Mouse (Mus musculus): ENCODE data around the gene Coq8b. TPM values are rescaled to one million over a fixed set of nuclear protein-coding genes. Genes with fewer than 3 reads are reported as not detected.

Gene Coq8b
- polyA plus RNA-seq, 1 experiment from 2014 or later: 19.7 TPM

GRCm38 (mm10) chr7:27266515-27267128, 33.8 kb downstream of the Coq8b start:
- Histone ChIP-seq H3K4me1 (ENCODE audit: control insufficient read depth, insufficient read depth, low read length) (no peaks in the 10 kb centered on the region), H3K36me3 (ENCODE audit: control insufficient read depth, insufficient read depth, low read length) (peaks cover 60% of the 10 kb centered on the region), H3K4me3 (ENCODE audit: low read depth, low read length) (no peak overlapping the region), H3K4me2 (replicated peaks; ENCODE audit: low read depth, low read length) (no peak overlapping the region), H3K9ac (replicated peaks; ENCODE audit: low read depth, low read length) (no peak overlapping the region), H3K27ac (ENCODE audit: low read length) (no peak overlapping the region), H3K27me3 (ENCODE audit: control insufficient read depth, insufficient read depth, low read length) (no peaks in the 10 kb centered on the region), H3K9me3 (ENCODE audit: control insufficient read depth, low read depth, low read length) (no peaks in the 10 kb centered on the region)
- 72% methylated on average over 20 of the region's 20 CpGs for WGBS
- no peak for ATAC-seq (ENCODE audit: insufficient number of reproducible peaks, insufficient read depth, low FRiP score, low read depth)

DNA sequence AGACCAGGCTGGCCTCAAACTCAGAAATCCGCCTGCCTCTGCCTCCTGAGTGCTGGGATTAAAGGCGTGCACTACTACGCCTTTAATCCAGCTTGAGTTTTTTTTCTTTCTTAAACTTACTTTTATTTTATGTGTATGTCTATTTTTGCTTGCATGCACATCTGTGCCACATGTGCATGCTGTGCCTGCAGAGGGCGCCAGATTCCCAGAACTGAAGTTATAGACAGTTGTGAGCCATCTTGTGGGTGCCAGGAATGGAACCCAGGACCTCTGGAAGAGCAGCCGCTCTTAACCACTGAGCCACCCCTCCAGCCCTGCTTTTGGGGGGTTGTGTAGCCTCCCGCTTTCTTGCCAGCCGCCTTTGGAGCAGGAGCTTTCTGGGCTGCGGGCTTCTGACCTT, 38.6 kb downstream of the Coq8b start:
- WGBS: 84% methylated on average over 8 of the region's 8 CpGs
- H3K36me3 ChIP-seq (ENCODE audit: control insufficient read depth, insufficient read depth, low read length): peaks cover 63% of the 10 kb centered on the region
- no peak overlapping the region for H3K4me2 ChIP-seq (replicated peaks; ENCODE audit: low read depth, low read length)
- no peak overlapping the region for H3K27ac ChIP-seq (ENCODE audit: low read length)
- no peaks in the 10 kb centered on the region for H3K4me1 ChIP-seq (ENCODE audit: control insufficient read depth, insufficient read depth, low read length)
- H3K9me3 ChIP-seq (ENCODE audit: control insufficient read depth, low read depth, low read length): no peaks in the 10 kb centered on the region
- H3K4me3 ChIP-seq (ENCODE audit: low read depth, low read length): no peak overlapping the region
- no peak for ATAC-seq (ENCODE audit: insufficient number of reproducible peaks, insufficient read depth, low FRiP score, low read depth)
- no peak overlapping the region for H3K9ac ChIP-seq (replicated peaks; ENCODE audit: low read depth, low read length)
- H3K27me3 ChIP-seq (ENCODE audit: control insufficient read depth, insufficient read depth, low read length): no peaks in the 10 kb centered on the region

- ATAC-seq (ENCODE audit: insufficient number of reproducible peaks, insufficient read depth, low FRiP score, low read depth): no peak
- H3K4me3 ChIP-seq (ENCODE audit: low read depth, low read length): no peak overlapping the region
- H3K4me2 ChIP-seq (replicated peaks; ENCODE audit: low read depth, low read length): no peak overlapping the region
- no peak overlapping the region for H3K9ac ChIP-seq (replicated peaks; ENCODE audit: low read depth, low read length)
- peaks cover 64% of the 10 kb centered on the region for H3K36me3 ChIP-seq (ENCODE audit: control insufficient read depth, insufficient read depth, low read length)
- H3K9me3 ChIP-seq (ENCODE audit: control insufficient read depth, low read depth, low read length): no peaks in the 10 kb centered on the region
- 59% methylated on average over 32 of the region's 32 CpGs for WGBS
- H3K27ac ChIP-seq (ENCODE audit: low read length): no peak overlapping the region
- no peaks in the 10 kb centered on the region for H3K27me3 ChIP-seq (ENCODE audit: control insufficient read depth, insufficient read depth, low read length)
- no peaks in the 10 kb centered on the region for H3K4me1 ChIP-seq (ENCODE audit: control insufficient read depth, insufficient read depth, low read length)
These were observed 41.0 kb downstream of the Coq8b start for GRCm38 (mm10) chr7:27273739-27274351.

- Histone ChIP-seq H3K27me3 (ENCODE audit: control insufficient read depth, insufficient read depth, low read length) (no peaks in the 10 kb centered on the region), H3K4me3 (ENCODE audit: low read depth, low read length) (no peak overlapping the region), H3K9ac (replicated peaks; ENCODE audit: low read depth, low read length) (no peak overlapping the region), H3K27ac (ENCODE audit: low read length) (no peak overlapping the region), H3K36me3 (ENCODE audit: control insufficient read depth, insufficient read depth, low read length) (peaks cover 66% of the 10 kb centered on the region), H3K4me1 (ENCODE audit: control insufficient read depth, insufficient read depth, low read length) (no peaks in the 10 kb centered on the region), H3K4me2 (replicated peaks; ENCODE audit: low read depth, low read length) (no peak overlapping the region), H3K9me3 (ENCODE audit: control insufficient read depth, low read depth, low read length) (no peaks in the 10 kb centered on the region)
- WGBS: 88% methylated on average over 4 of the region's 4 CpGs
- ATAC-seq (ENCODE audit: insufficient number of reproducible peaks, insufficient read depth, low FRiP score, low read depth): no peak
These were observed 42.1 kb downstream of the Coq8b start for GRCm38 (mm10) chr7:27274916-27275315.

GRCm38 (mm10) chr7:27276021-27276420, 43.2 kb downstream of the Coq8b start:
- Histone ChIP-seq H3K27me3 (ENCODE audit: control insufficient read depth, insufficient read depth, low read length) (no peaks in the 10 kb centered on the region), H3K4me2 (replicated peaks; ENCODE audit: low read depth, low read length) (no peak overlapping the region), H3K27ac (ENCODE audit: low read length) (no peak overlapping the region), H3K9me3 (ENCODE audit: control insufficient read depth, low read depth, low read length) (no peaks in the 10 kb centered on the region), H3K9ac (replicated peaks; ENCODE audit: low read depth, low read length) (no peak overlapping the region), H3K4me3 (ENCODE audit: low read depth, low read length) (no peak overlapping the region), H3K4me1 (ENCODE audit: control insufficient read depth, insufficient read depth, low read length) (no peaks in the 10 kb centered on the region), H3K36me3 (ENCODE audit: control insufficient read depth, insufficient read depth, low read length) (peaks cover 66% of the 10 kb centered on the region)
- WGBS: 57% methylated on average over 7 of the region's 7 CpGs
- no peak for ATAC-seq (ENCODE audit: insufficient number of reproducible peaks, insufficient read depth, low FRiP score, low read depth)

GRCm38 (mm10) chr7:27277191-27277590, 44.4 kb downstream of the Coq8b start:
- no peak overlapping the region for H3K27ac ChIP-seq (ENCODE audit: low read length)
- H3K36me3 ChIP-seq (ENCODE audit: control insufficient read depth, insufficient read depth, low read length): peaks cover 59% of the 10 kb centered on the region
- no peak overlapping the region for H3K4me2 ChIP-seq (replicated peaks; ENCODE audit: low read depth, low read length)
- no peak for ATAC-seq (ENCODE audit: insufficient number of reproducible peaks, insufficient read depth, low FRiP score, low read depth)
- WGBS: 90% methylated on average over 3 of the region's 3 CpGs
- H3K4me3 ChIP-seq (ENCODE audit: low read depth, low read length): no peak overlapping the region
- no peaks in the 10 kb centered on the region for H3K9me3 ChIP-seq (ENCODE audit: control insufficient read depth, low read depth, low read length)
- H3K27me3 ChIP-seq (ENCODE audit: control insufficient read depth, insufficient read depth, low read length): no peaks in the 10 kb centered on the region
- no peaks in the 10 kb centered on the region for H3K4me1 ChIP-seq (ENCODE audit: control insufficient read depth, insufficient read depth, low read length)
- no peak overlapping the region for H3K9ac ChIP-seq (replicated peaks; ENCODE audit: low read depth, low read length)

GRCm38 (mm10) chr7:27281717-27282116, 48.9 kb downstream of the Coq8b start:
- H3K36me3 ChIP-seq (ENCODE audit: control insufficient read depth, insufficient read depth, low read length): peaks cover 36% of the 10 kb centered on the region
- H3K27ac ChIP-seq (ENCODE audit: low read length): no peak overlapping the region
- no peak overlapping the region for H3K9ac ChIP-seq (replicated peaks; ENCODE audit: low read depth, low read length)
- no peaks in the 10 kb centered on the region for H3K4me1 ChIP-seq (ENCODE audit: control insufficient read depth, insufficient read depth, low read length)
- no peak overlapping the region for H3K4me3 ChIP-seq (ENCODE audit: low read depth, low read length)
- H3K9me3 ChIP-seq (ENCODE audit: control insufficient read depth, low read depth, low read length): no peaks in the 10 kb centered on the region
- WGBS: 61% methylated on average over 13 of the region's 13 CpGs
- H3K27me3 ChIP-seq (ENCODE audit: control insufficient read depth, insufficient read depth, low read length): no peaks in the 10 kb centered on the region
- no peak for ATAC-seq (ENCODE audit: insufficient number of reproducible peaks, insufficient read depth, low FRiP score, low read depth)
- H3K4me2 ChIP-seq (replicated peaks; ENCODE audit: low read depth, low read length): no peak overlapping the region

GRCm38 (mm10) chr7:27282225-27282624, 49.4 kb downstream of the Coq8b start:
- no peaks in the 10 kb centered on the region for H3K4me1 ChIP-seq (ENCODE audit: control insufficient read depth, insufficient read depth, low read length)
- no peaks in the 10 kb centered on the region for H3K27me3 ChIP-seq (ENCODE audit: control insufficient read depth, insufficient read depth, low read length)
- H3K36me3 ChIP-seq (ENCODE audit: control insufficient read depth, insufficient read depth, low read length): peaks cover 31% of the 10 kb centered on the region
- H3K4me2 ChIP-seq (replicated peaks; ENCODE audit: low read depth, low read length): no peak overlapping the region
- no peak overlapping the region for H3K4me3 ChIP-seq (ENCODE audit: low read depth, low read length)
- H3K9ac ChIP-seq (replicated peaks; ENCODE audit: low read depth, low read length): no peak overlapping the region
- H3K9me3 ChIP-seq (ENCODE audit: control insufficient read depth, low read depth, low read length): no peaks in the 10 kb centered on the region
- no peak for ATAC-seq (ENCODE audit: insufficient number of reproducible peaks, insufficient read depth, low FRiP score, low read depth)
- WGBS: 49% methylated on average over 4 of the region's 4 CpGs
- no peak overlapping the region for H3K27ac ChIP-seq (ENCODE audit: low read length)

Measured in stomach, embryonic 14.5 days (tissue).